Mouse (Mus musculus): ENCODE measurements around the gene Golph3.

The Golph3 gene

GRCm38 (mm10) chr15:12388726-12389489 lies 67.7 kb downstream of the Golph3 start:
- no peak for DNase-seq

- DNase-seq, result no peak
These were observed 73.5 kb downstream of the Golph3 start for GRCm38 (mm10) chr15:12394758-12395157.

GRCm38 (mm10) chr15:12397032-12397431 lies 75.8 kb downstream of the Golph3 start:
- no peak for DNase-seq

Measured in B cell, adult 2 months (primary cell).